Mouse (Mus musculus) frontal cortex, postnatal 36 days (tissue): ENCODE data around the gene Rdm1.
A peak's percentile ranks its signal among the peaks of the same experiment; 100 is the strongest.
"Not testable (repeated sequence)": the region's sequence is repeated elsewhere in the genome, so short reads cannot be mapped to it uniquely, and the experiment has no call there.

Source experiments
- DNase-seq, 2 experiments: peaks; one replicate each; pipeline ENCODE4 v3.0.0; 2022; ENCODE audit warnings: low spot score in 2 of 2

The Rdm1 gene

GRCm38 (mm10) chr11:101616948-101617767 lies 9.8 kb upstream of the Rdm1 start:
- DNase-seq: no peak

GRCm38 (mm10) chr11:101617849-101618248 lies 9.1 kb upstream of the Rdm1 start:
- DNase-seq: peak in 1 of 2 experiments; percentile 7

GRCm38 (mm10) chr11:101618596-101618995 lies 8.4 kb upstream of the Rdm1 start:
- DNase-seq: no peak

- DNase-seq: not testable (repeated sequence)
Measured at GRCm38 (mm10) chr11:101620022-101620655, 6.9 kb upstream of the Rdm1 start.

- no peak for DNase-seq
Measured at GRCm38 (mm10) chr11:101626649-101626994, 373 bp upstream of the Rdm1 start.

- peak; percentile 75 to 85 for DNase-seq
Measured at GRCm38 (mm10) chr11:101627857-101628559, 1.0 kb downstream of the Rdm1 start.

- not testable (repeated sequence) for DNase-seq
Measured at GRCm38 (mm10) chr11:101628733-101629417, 1.9 kb downstream of the Rdm1 start.

- no peak for DNase-seq
Measured at GRCm38 (mm10) chr11:101635660-101636059, 8.7 kb downstream of the Rdm1 start.

GRCm38 (mm10) chr11:101639761-101640160 lies 12.8 kb downstream of the Rdm1 start:
- no peak for DNase-seq

- peak; percentile 81 to 82 for DNase-seq
Measured at GRCm38 (mm10) chr11:101640857-101641709, 14.1 kb downstream of the Rdm1 start.

GRCm38 (mm10) chr11:101641710-101642642 lies 15.0 kb downstream of the Rdm1 start:
- peak in 1 of 2 experiments; percentile 34 for DNase-seq

GRCm38 (mm10) chr11:101642931-101643330 lies 15.9 kb downstream of the Rdm1 start:
- no peak for DNase-seq

- DNase-seq: no peak
Measured at GRCm38 (mm10) chr11:101644591-101644990, 17.6 kb downstream of the Rdm1 start.

- not testable (repeated sequence) for DNase-seq
Measured at GRCm38 (mm10) chr11:101645043-101645410, 18.0 kb downstream of the Rdm1 start.

GRCm38 (mm10) chr11:101645411-101646282 lies 18.7 kb downstream of the Rdm1 start:
- peak; percentile 25 to 72 for DNase-seq

GRCm38 (mm10) chr11:101646283-101646794 lies 19.3 kb downstream of the Rdm1 start:
- DNase-seq: not testable (repeated sequence)

GRCm38 (mm10) chr11:101647093-101647492 lies 20.1 kb downstream of the Rdm1 start:
- DNase-seq: not testable (repeated sequence)

GRCm38 (mm10) chr11:101656356-101656755 lies 29.4 kb downstream of the Rdm1 start:
- DNase-seq: no peak

- no peak for DNase-seq
Measured at GRCm38 (mm10) chr11:101657528-101657885, 30.5 kb downstream of the Rdm1 start.
